Mouse (Mus musculus): Measurements from ENCODE around the gene Alk.

Alk gene

DNA sequence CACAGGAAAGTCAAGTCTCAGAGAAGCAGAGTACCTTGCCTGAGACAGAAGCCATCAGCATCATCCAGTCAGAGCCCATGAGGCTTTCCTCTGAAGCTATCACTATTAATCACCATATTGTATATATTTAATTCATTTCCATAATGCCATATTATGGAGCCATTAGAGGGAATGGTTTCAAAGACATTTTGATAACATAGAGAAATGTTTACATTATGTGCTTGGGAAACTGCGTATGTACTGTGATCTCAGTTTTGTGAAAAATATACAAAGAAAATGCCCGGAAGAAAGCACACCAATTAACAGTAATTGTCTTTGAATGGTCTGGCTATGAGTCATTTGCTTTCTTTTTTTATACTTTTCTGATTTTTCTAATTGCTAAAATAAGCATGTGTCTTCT lies 203.1 kb downstream of the Alk start:
- in situ Hi-C loops (cut with MboI, MseI) = no loop called here

DNA sequence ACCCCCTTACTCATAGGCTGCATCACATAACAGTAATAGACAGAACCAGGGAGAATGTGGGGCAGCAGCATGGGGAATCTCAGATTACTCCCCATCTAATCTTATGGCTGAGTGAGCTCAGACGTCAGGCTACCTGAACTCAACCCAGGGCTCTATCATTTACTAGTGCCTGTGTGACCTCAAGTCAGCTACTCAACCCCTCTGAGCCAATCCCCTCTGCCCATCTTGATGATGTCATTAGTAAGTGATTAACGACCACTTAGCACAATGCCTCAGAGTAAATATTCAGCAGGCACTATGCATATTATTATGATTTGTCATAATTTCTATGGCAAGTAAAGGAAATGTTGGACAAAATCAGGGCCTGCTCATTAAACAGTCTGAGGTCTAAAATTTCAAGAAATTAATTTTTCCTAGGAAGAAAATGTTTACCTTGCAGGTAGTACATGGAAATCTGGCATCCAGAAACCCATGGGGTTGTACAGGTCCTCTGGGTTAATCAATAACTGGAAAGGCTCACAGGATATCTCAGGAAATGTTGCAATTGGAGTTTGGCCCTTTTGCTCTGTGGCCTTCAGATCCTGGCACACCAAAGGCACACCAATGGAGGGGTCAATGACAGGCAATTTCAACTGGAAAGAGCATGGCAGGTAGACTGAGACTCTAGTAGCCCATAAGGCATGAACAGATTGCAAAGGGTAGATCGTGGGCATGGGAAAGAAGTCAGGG lies 204.9 kb downstream of the Alk start:
- in situ Hi-C loops (cut with MboI, MseI) = no loop called here

- in situ Hi-C loops (cut with MboI, MseI) = no loop called here
These were observed 208.5 kb downstream of the Alk start for GRCm38 (mm10) chr17:72395956-72396355.

DNA sequence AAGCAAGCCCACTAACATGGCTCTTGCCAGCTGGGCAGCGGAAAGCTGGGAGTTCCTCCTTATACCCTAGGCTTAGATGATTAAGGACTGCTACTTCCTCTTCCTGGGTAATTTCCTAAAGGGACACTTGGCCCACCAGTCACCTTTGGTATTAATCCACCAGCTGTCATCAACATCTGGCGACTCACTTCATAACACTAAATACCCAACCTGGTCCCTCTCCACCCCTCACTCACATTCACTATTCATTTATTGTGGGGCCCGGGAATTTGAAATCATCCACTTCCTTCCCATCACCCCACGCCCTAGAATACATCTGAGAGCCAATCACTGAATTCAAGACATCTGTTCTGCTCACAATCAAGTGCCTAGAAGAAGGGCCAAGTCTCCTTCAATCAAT lies 235.4 kb downstream of the Alk start:
- in situ Hi-C loops (cut with MboI, MseI) = no loop called here

DNA sequence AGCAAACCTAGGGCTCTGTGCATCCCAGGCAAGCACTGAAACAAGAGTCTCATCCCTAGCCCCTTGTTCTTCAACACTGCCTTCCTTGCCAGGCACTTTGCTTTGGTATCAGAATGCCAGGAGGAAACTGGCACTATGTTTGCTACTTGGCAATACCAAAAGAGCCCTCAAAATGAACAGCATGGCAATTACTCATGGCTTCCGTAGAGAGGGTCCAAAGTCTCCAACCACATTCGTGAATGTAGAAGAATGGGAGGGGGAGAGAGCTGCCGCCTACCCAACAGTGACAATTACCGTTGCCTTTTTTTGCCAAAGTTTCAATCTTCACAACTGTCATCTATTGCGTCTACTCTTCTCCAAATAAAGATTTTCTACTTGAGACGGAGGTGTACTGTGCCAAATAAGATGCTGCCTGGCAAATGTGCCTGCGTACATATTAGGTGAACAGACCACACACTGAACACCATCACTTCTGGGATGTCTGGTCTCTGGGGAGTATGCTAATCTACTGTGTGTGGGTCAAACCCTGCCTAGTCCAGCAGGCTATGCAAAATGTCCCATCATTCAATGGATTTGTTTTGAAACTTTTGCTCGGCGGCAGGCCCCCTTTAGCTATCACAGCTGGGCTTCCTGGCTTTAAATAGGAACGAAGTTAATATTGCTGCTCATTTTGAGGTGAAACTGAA lies 241.5 kb downstream of the Alk start:
- in situ Hi-C loops (cut with MboI, MseI) = no loop called here

GRCm38 (mm10) chr17:72361961-72362360 lies 242.5 kb downstream of the Alk start:
- in situ Hi-C loops (cut with MboI, MseI) = no loop called here

GRCm38 (mm10) chr17:72356759-72357302 lies 247.6 kb downstream of the Alk start:
- in situ Hi-C loops (cut with MboI, MseI) = no loop called here

- in situ Hi-C loops (cut with MboI, MseI) = no loop called here
These were observed 265.0 kb downstream of the Alk start for GRCm38 (mm10) chr17:72339437-72339836.

DNA sequence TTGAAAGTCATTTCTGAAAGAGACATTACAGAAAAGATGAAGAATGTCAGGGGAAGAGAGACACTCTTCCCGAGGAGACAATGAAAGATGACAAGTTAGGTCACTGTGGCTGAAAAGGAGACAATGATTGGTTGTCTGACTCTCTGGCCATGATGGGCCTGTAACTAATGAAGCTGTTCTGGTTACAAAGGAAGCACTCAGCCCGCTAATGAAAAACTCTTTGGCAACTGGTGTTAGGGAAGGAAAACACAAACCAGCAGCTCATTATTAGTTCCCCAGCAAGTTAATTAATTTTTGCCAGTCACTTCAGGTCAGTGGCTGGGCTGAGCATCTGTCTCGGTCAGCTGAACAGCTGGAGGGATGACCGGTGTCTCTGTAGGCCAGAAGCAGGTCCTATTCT lies 271.5 kb downstream of the Alk start:
- in situ Hi-C loops (cut with MboI, MseI) = no loop called here

GRCm38 (mm10) chr17:72325941-72326340 lies 278.5 kb downstream of the Alk start:
- in situ Hi-C loops (cut with MboI, MseI) = no loop called here

- in situ Hi-C loops (cut with MboI, MseI) = no loop called here
These were observed 284.9 kb downstream of the Alk start for GRCm38 (mm10) chr17:72319576-72319975.

- in situ Hi-C loops (cut with MboI, MseI) = no loop called here
These were observed 304.8 kb downstream of the Alk start for GRCm38 (mm10) chr17:72299651-72300050.

DNA sequence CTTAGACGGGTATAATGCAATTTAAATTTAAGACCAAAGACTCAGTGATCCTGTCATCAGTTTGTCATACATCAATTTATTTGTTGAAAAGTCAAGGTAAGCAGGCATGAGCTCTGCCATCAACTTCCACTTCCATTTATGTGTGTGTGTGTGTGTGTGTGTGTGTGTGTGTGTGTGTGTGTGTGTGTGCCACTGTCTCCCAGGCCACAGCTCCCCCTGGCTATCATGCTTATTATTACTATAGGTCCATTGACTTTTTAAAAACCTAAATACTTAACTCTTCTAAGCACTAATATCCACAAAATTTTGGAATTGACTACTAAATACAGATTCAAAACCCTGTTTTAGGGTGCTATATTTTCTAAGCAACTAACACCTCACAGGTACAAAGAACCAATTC lies 308.1 kb downstream of the Alk start:
- in situ Hi-C loops (cut with MboI, MseI) = no loop called here

GRCm38 (mm10) chr17:72293267-72293580 lies 311.2 kb downstream of the Alk start:
- in situ Hi-C loops (cut with MboI, MseI) = no loop called here

- in situ Hi-C loops (cut with MboI, MseI) = no loop called here
These were observed 311.8 kb downstream of the Alk start for GRCm38 (mm10) chr17:72292444-72293266.

DNA sequence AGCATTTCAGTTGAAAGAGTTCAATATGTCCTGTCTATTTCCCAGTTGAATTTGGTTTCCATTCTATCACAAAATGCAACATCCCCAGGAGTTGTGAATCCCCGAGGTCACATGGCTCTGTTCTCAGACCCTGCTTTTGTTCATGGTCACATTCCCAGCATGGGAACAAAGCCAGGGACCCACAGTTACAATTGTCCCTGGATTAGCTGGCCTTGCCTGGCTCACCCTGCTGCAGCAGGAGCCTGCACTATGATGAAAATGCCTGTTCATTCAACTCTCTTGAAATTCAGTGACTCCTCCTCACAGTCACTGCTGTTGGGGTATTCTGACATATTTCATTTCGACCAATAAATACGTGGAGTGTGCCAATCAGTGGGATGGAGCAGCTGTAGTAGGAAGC lies 318.5 kb downstream of the Alk start:
- in situ Hi-C loops (cut with MboI, MseI) = no loop called here

- in situ Hi-C loops (cut with MboI, MseI) = no loop called here
These were observed 326.1 kb downstream of the Alk start for GRCm38 (mm10) chr17:72278296-72278695.

DNA sequence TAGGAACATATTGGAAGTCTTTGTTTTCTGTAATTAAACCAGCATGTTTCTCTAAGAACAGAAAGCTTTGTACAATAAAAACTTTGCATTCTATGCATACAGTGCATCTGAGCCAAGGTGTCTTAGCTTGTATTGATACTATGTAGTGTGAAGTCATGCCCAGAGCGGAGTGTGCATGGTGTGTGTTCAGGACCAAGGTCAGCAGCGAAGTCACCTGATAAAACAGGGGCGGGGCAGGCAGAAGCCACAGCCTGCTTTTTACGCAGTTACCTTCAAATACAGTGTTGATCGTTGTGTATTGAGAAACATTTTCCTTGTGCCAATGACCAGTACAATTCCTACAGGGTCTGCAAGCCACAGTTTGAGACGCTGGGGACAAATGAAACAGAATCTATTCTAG lies 327.6 kb downstream of the Alk start:
- in situ Hi-C loops (cut with MboI, MseI) = no loop called here

GRCm38 (mm10) chr17:72275391-72275904 lies 329.0 kb downstream of the Alk start:
- in situ Hi-C loops (cut with MboI, MseI) = no loop called here

DNA sequence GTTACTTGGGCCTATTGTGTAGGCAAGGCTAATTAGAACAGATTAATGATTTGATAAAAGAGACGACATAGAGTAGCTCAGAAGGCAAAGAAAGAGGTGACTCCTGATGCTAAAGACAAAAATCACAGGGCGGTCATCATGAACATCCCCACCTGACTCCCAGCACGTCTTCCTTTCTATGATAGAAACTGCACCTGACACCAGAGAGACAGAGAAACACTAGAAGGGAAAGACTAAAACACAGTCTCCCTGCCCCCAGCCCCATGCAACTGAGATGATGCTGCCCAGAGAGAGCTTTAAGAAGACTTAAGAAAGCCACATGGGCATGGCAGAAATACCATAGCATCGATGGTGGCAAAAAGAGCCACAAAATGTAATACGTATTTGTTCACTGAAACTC lies 330.2 kb downstream of the Alk start:
- in situ Hi-C loops (cut with MboI, MseI) = no loop called here

- in situ Hi-C loops (cut with MboI, MseI) = no loop called here
These were observed 332.8 kb downstream of the Alk start for GRCm38 (mm10) chr17:72271640-72272039.

DNA sequence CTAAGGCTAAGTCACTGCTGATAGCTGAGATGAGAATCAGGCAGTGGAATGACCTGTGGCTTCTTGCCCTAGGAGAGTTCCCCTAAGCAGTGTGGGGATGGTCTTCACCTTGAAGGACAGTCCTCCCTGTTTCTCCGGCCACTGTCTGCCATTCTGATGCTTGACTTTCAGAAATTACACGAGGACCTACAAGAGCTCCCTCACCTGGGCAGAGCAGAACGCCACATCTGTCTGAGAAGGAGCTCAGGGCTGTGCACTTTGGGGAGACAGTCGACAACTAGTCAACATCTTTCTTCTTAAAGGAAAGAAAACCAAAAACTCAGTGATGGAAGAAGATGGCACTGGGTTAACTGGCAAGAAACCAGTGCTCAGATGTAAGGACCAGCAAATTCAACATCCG lies 335.9 kb downstream of the Alk start:
- in situ Hi-C loops (cut with MboI, MseI) = no loop called here

Measured in regulatory T cell (primary cell).